In the genomic region with DNA sequence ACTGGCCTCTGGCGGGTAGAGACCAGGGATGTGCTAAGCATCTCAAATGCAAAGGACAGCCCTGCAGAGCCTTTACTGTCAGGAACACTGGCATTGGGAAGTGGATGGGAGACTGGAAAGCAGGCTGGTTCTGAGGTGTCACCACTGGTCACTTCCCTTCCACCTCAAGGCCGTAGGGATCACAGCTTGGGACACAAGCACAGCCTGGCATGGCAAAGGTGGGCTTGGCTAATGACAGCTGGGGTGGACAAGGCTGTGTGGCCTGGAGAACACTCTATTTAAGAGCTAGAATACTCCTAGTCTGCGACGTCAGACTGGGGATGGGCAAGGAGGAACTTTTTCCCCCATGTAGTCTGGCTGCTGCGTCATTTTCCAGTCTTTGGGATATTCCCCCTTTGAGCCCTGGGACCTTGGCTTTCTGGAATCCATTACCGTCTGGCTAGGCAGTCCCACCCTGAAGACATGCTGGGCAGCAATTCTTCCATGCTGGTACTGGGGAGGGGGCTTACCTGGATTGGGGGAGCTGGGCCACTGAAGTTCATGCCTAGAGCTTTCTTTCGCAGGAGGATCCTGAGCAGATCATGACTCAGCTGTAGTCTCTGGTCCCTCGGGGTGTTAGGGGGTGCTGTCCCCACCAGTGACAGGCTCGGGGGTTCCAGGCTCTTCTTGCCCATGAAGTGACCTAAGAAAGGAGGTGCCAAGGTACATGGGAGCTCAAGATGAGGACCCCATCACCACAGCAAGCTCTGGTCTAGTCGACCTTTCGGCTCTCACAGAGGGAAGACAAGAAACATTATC, we compare ENCODE assay signal across 9 mouse cellular contexts. TPM values are rescaled to one million over a fixed set of nuclear protein-coding genes. Genes with fewer than 3 reads are reported as not detected.
A peak's percentile ranks its signal among the peaks of the same experiment; 100 is the strongest.
DNase-seq lines count a peak whose midpoint lies in the region; ATAC-seq and TF ChIP-seq lines count a peak whose summit lies in the region.
"Had no signal": no experiment of that assay in that cellular context is flagged by ENCODE, and none has a peak within 500 bp of the region (broad histone marks: within the 10 kb centered on the region; RNA-seq: fewer than 3 reads in every experiment).

No protein-coding gene starts in this region.

- H3K9me3 ChIP-seq in heart, postnatal 0 days (replicated peaks; ENCODE audit: control insufficient read depth, low read length), result no peaks in the 10 kb centered on the region
- no peaks in the 10 kb centered on the region for H3K9me3 ChIP-seq in midbrain, embryonic 12.5 days
- H3K9me3 ChIP-seq in midbrain, embryonic 15.5 days, result no peaks in the 10 kb centered on the region
- no peaks in the 10 kb centered on the region for H3K9me3 ChIP-seq in intestine, embryonic 16.5 days (ENCODE audit: control insufficient read depth, low read length)

- no peak overlapping the region for H3K27ac ChIP-seq in heart, postnatal 0 days (ENCODE audit: low read depth)
- H3K27ac ChIP-seq in midbrain, embryonic 12.5 days (replicated peaks), result no peak overlapping the region
- no peak overlapping the region for H3K27ac ChIP-seq in midbrain, embryonic 15.5 days
- H3K27ac ChIP-seq in intestine, embryonic 16.5 days (ENCODE audit: low read length), result no peak overlapping the region
- H3K27ac ChIP-seq in olfactory bulb, adult 2 months (ENCODE audit: insufficient read depth, low read depth, low read length), result no peak overlapping the region

- DNase-seq in heart, postnatal 0 days (ENCODE audit: low spot score), result no peak
- no peak for DNase-seq in heart, postnatal 14 days
- DNase-seq in cerebellum, postnatal 4 days (ENCODE audit: low spot score in 2 of 2), result no peak
- DNase-seq: kidney, postnatal 4 days; thymus, adult 2 months had no signal

- H3K27me3 ChIP-seq in heart, postnatal 0 days (ENCODE audit: control insufficient read depth, insufficient read depth, low read length), result no peaks in the 10 kb centered on the region
- H3K27me3 ChIP-seq in midbrain, embryonic 12.5 days, result peaks cover 6% of the 10 kb centered on the region; the same call in 1 of the 2 replicates
- no peaks in the 10 kb centered on the region for H3K27me3 ChIP-seq in midbrain, embryonic 15.5 days (replicated peaks)
- no peaks in the 10 kb centered on the region for H3K27me3 ChIP-seq in intestine, embryonic 16.5 days (replicated peaks; ENCODE audit: control insufficient read depth, insufficient read depth, low read length)

- ATAC-seq in heart, postnatal 0 days (ENCODE audit: insufficient read depth, low read depth), result no peak
- no peak for ATAC-seq in midbrain, embryonic 12.5 days (ENCODE audit: low FRiP score, low read depth)
- no peak for ATAC-seq in midbrain, embryonic 15.5 days (replicated peaks)
- ATAC-seq in intestine, embryonic 16.5 days, result no peak

- peaks cover 18% of the 10 kb centered on the region for H3K4me1 ChIP-seq in heart, postnatal 0 days (ENCODE audit: control insufficient read depth, insufficient read depth)
- peaks cover 30% of the 10 kb centered on the region for H3K4me1 ChIP-seq in midbrain, embryonic 12.5 days
- peaks cover 32% of the 10 kb centered on the region for H3K4me1 ChIP-seq in midbrain, embryonic 15.5 days
- peaks cover 10% of the 10 kb centered on the region for H3K4me1 ChIP-seq in intestine, embryonic 16.5 days (ENCODE audit: control insufficient read depth, insufficient read depth, low read length)
- peaks cover 15% of the 10 kb centered on the region for H3K4me1 ChIP-seq in olfactory bulb, adult 2 months (ENCODE audit: control insufficient read depth, insufficient read depth, low read length)

- H3K36me3 ChIP-seq in heart, postnatal 0 days (replicated peaks; ENCODE audit: control insufficient read depth, insufficient read depth, low read length), result no peaks in the 10 kb centered on the region
- H3K36me3 ChIP-seq in midbrain, embryonic 12.5 days, result peaks cover 27% of the 10 kb centered on the region; the same call in 1 of the 2 replicates
- H3K36me3 ChIP-seq in midbrain, embryonic 15.5 days (replicated peaks), result peaks cover 3% of the 10 kb centered on the region; the same call in 1 of the 2 replicates
- H3K36me3 ChIP-seq in intestine, embryonic 16.5 days (ENCODE audit: control insufficient read depth, insufficient read depth, low read length), result no peaks in the 10 kb centered on the region

- TF ChIP-seq POLR2A in olfactory bulb, adult 2 months (IDR thresholded peaks at IDR 0.05; ENCODE audit: insufficient read depth, low read depth, low read length), result no peak

- no peak overlapping the region; the same call in 1 of the 2 replicates for H3K4me3 ChIP-seq in heart, postnatal 0 days (ENCODE audit: low read depth, low read length)
- H3K4me3 ChIP-seq in midbrain, embryonic 12.5 days, result no peak overlapping the region
- no peak overlapping the region for H3K4me3 ChIP-seq in midbrain, embryonic 15.5 days
- no peak overlapping the region for H3K4me3 ChIP-seq in intestine, embryonic 16.5 days (ENCODE audit: low read length)
- H3K4me3 ChIP-seq in olfactory bulb, adult 2 months (ENCODE audit: insufficient read depth, low read depth, low read length), result peak overlapping the region; percentile 5; the same call in 1 of the 2 replicates

- no peak overlapping the region for H3K9ac ChIP-seq in heart, postnatal 0 days (replicated peaks; ENCODE audit: low read depth, low read length)
- no peak overlapping the region for H3K9ac ChIP-seq in midbrain, embryonic 12.5 days (replicated peaks)
- no peak overlapping the region for H3K9ac ChIP-seq in midbrain, embryonic 15.5 days
- H3K9ac ChIP-seq in intestine, embryonic 16.5 days (ENCODE audit: low read depth, low read length), result 0 out of 2 replicates have a peak overlapping the region, but pooled peaks have one; percentile 70

- no peak for TF ChIP-seq EP300 in heart, postnatal 0 days (IDR thresholded peaks at IDR 0.05; ENCODE audit: low read depth)

- TF ChIP-seq CTCF in heart, postnatal 0 days (IDR thresholded peaks at IDR 0.05; ENCODE audit: low read depth), result no peak
- no peak for TF ChIP-seq CTCF in olfactory bulb, adult 2 months (IDR thresholded peaks at IDR 0.05; ENCODE audit: insufficient read depth, low read depth, low read length)

- H3K4me2 ChIP-seq in heart, postnatal 0 days (ENCODE audit: low read depth, low read length), result peak overlapping the region; percentile 82; the same call in 1 of the 2 replicates
- H3K4me2 ChIP-seq in midbrain, embryonic 12.5 days (replicated peaks), result peak overlapping the region; percentile 87
- no peak overlapping the region for H3K4me2 ChIP-seq in midbrain, embryonic 15.5 days
- no peak overlapping the region for H3K4me2 ChIP-seq in intestine, embryonic 16.5 days (ENCODE audit: low read depth, low read length)

- intact Hi-C loops in heart, postnatal 14 days (cut with DNase I), result loop anchor here (5.0 kb wide), 2 partner anchors 43 to 88 kb away; a partner anchor contains a TSS

- WGBS in heart, postnatal 0 days, result 88% methylated on average over 11 of the region's 11 CpGs
- WGBS in midbrain, embryonic 12.5 days, result 89% methylated on average over 11 of the region's 11 CpGs
- WGBS in midbrain, embryonic 15.5 days, result 87% methylated on average over 11 of the region's 11 CpGs
- WGBS in intestine, embryonic 16.5 days, result 90% methylated on average over 11 of the region's 11 CpGs
- WGBS in olfactory bulb, adult 2 months, result 83% methylated on average over 11 of the region's 11 CpGs

RNA-seq across cellular contexts. Expression of a gene that starts 1.1 kb away (rescaled TPM):
- total RNA-seq in heart, postnatal 0 days (2014; rRNA removed; ENCODE audit: low replicate concordance), result 5.5 and 17.6 TPM in 2 replicates
- 4.2 and 4.4 TPM in 2 replicates for polyA plus RNA-seq in heart, postnatal 0 days (2015; fragmentation: Nextera tagmentation; extraction: Ambion mirVana)
- 1 to 10 TPM; 5.8 to 8.2 TPM for total RNA-seq in heart, postnatal 14 days (2021)
- 5.7 and 6.2 TPM in 2 replicates for polyA plus RNA-seq in midbrain, embryonic 12.5 days (2016; fragmentation: Nextera tagmentation; extraction: Ambion mirVana)
- 5.2 and 7.2 TPM in 2 replicates for polyA plus RNA-seq in midbrain, embryonic 15.5 days (2015; fragmentation: Nextera tagmentation; extraction: Ambion mirVana)
- polyA plus RNA-seq in intestine, embryonic 16.5 days (2015; fragmentation: Nextera tagmentation; extraction: Ambion mirVana), result 3.9 and 4.1 TPM in 2 replicates
- not detected in 2 replicates for polyA plus RNA-seq in olfactory bulb, adult 2 months (2012; ENCODE audit: insufficient read depth, insufficient read length, low replicate concordance, missing spikeins)

RNA-seq across cellular contexts. Expression of a gene that starts 2.8 kb away (rescaled TPM):
- 22.4 and 23.2 TPM in 2 replicates for total RNA-seq in heart, postnatal 0 days (2014; rRNA removed; ENCODE audit: low replicate concordance)
- polyA plus RNA-seq in heart, postnatal 0 days (2015; fragmentation: Nextera tagmentation; extraction: Ambion mirVana), result 11.4 and 12.4 TPM in 2 replicates
- 1 to 10 TPM; 6.3 to 7.6 TPM for total RNA-seq in heart, postnatal 14 days (2021)
- 43.3 and 44.7 TPM in 2 replicates for polyA plus RNA-seq in midbrain, embryonic 12.5 days (2016; fragmentation: Nextera tagmentation; extraction: Ambion mirVana)
- polyA plus RNA-seq in midbrain, embryonic 15.5 days (2015; fragmentation: Nextera tagmentation; extraction: Ambion mirVana), result 38.5 and 40.3 TPM in 2 replicates
- 27.8 and 33.4 TPM in 2 replicates for polyA plus RNA-seq in intestine, embryonic 16.5 days (2015; fragmentation: Nextera tagmentation; extraction: Ambion mirVana)
- not detected in 2 replicates for polyA plus RNA-seq in olfactory bulb, adult 2 months (2012; ENCODE audit: insufficient read depth, insufficient read length, low replicate concordance, missing spikeins)

RNA-seq across cellular contexts. Expression of a gene that starts 43.1 kb away (rescaled TPM):
- total RNA-seq in heart, postnatal 0 days (2014; rRNA removed; ENCODE audit: low replicate concordance), result 3.7 and 22.0 TPM in 2 replicates
- polyA plus RNA-seq in heart, postnatal 0 days (2015; fragmentation: Nextera tagmentation; extraction: Ambion mirVana), result 1.3 and 2.0 TPM in 2 replicates
- total RNA-seq in heart, postnatal 14 days (2021), result 1 to 10 TPM; 5.2 to 7.0 TPM
- polyA plus RNA-seq in midbrain, embryonic 12.5 days (2016; fragmentation: Nextera tagmentation; extraction: Ambion mirVana), result 4.1 and 5.2 TPM in 2 replicates
- 4.8 and 4.9 TPM in 2 replicates for polyA plus RNA-seq in midbrain, embryonic 15.5 days (2015; fragmentation: Nextera tagmentation; extraction: Ambion mirVana)
- 1.4 TPM in 2 replicates for polyA plus RNA-seq in intestine, embryonic 16.5 days (2015; fragmentation: Nextera tagmentation; extraction: Ambion mirVana)
- not detected in 2 replicates for polyA plus RNA-seq in olfactory bulb, adult 2 months (2012; ENCODE audit: insufficient read depth, insufficient read length, low replicate concordance, missing spikeins)

RNA-seq across cellular contexts. Expression of a gene that starts 43.8 kb away (rescaled TPM):
- total RNA-seq in heart, postnatal 0 days (2014; rRNA removed; ENCODE audit: low replicate concordance), result 79.2 and 118 TPM in 2 replicates
- polyA plus RNA-seq in heart, postnatal 0 days (2015; fragmentation: Nextera tagmentation; extraction: Ambion mirVana), result 104 and 110 TPM in 2 replicates
- total RNA-seq in heart, postnatal 14 days (2021), result 10 to 100 TPM; 50.2 to 61.5 TPM
- polyA plus RNA-seq in midbrain, embryonic 12.5 days (2016; fragmentation: Nextera tagmentation; extraction: Ambion mirVana), result 164 and 172 TPM in 2 replicates
- 147 and 163 TPM in 2 replicates for polyA plus RNA-seq in midbrain, embryonic 15.5 days (2015; fragmentation: Nextera tagmentation; extraction: Ambion mirVana)
- polyA plus RNA-seq in intestine, embryonic 16.5 days (2015; fragmentation: Nextera tagmentation; extraction: Ambion mirVana), result 234 and 256 TPM in 2 replicates
- polyA plus RNA-seq in olfactory bulb, adult 2 months (2012; ENCODE audit: insufficient read depth, insufficient read length, low replicate concordance, missing spikeins), result not detected in 2 replicates

Comparison
In these comparisons a context has a peak if more than half of its experiments do, and no peak if none do; other contexts are left out.
1. H3K4me2 ChIP-seq: peak in heart, postnatal 0 days (single experiment) and midbrain, embryonic 12.5 days (single experiment); none in midbrain, embryonic 15.5 days (single experiment) and intestine, embryonic 16.5 days (single experiment).
2. RNA of a gene that starts 2.8 kb away (polyA plus RNA-seq): 43.3 to 44.7 TPM in midbrain, embryonic 12.5 days, 38.5 to 40.3 TPM in midbrain, embryonic 15.5 days, 27.8 to 33.4 TPM in intestine, embryonic 16.5 days and 11.4 to 12.4 TPM in heart, postnatal 0 days; not detected in olfactory bulb, adult 2 months; every median in the first group is over 10 times any median in the second.